Mouse (Mus musculus) adrenal gland, postnatal 10 days (tissue): Measurements from ENCODE around the gene Rcc2. TPM values are rescaled to one million over a fixed set of nuclear protein-coding genes. Genes with fewer than 3 reads are reported as not detected.

Source experiments
- DNase-seq: peaks from one replicate; pipeline ENCODE4 v3.0.0; 2021; ENCODE audit warnings: mixed read lengths
- microRNA-seq: library from miRNA; unstranded; fragments of <30 nt; microRNA quantifications from one replicate; pipeline ENCODE4 v1.2.0, GENCODE M21; 2021
- total RNA-seq, 2 experiments: library from RNA; stranded (reverse); gene quantifications; 2 replicates each; pipeline ENCODE4 v1.2.3; 2021

Gene Rcc2
- total RNA-seq, 2 experiments from 2014 or later, result 69.2 to 74.3 TPM

- DNase-seq, result no peak
Observed at GRCm38 (mm10) chr4:140761601-140762000, 61.3 kb downstream of the Rcc2 start.

- DNase-seq, result peak; percentile 71
Observed at GRCm38 (mm10) chr4:140763158-140763557, 62.8 kb downstream of the Rcc2 start.

GRCm38 (mm10) chr4:140765936-140766335 lies 65.6 kb downstream of the Rcc2 start:
- no peak for DNase-seq

GRCm38 (mm10) chr4:140768973-140769372 lies 68.6 kb downstream of the Rcc2 start:
- DNase-seq, result no peak

- DNase-seq, result peak; percentile 67
Observed at GRCm38 (mm10) chr4:140770433-140770832, 70.1 kb downstream of the Rcc2 start.

- DNase-seq, result no peak
Observed at GRCm38 (mm10) chr4:140771091-140771490, 70.8 kb downstream of the Rcc2 start.

Small RNA genes lying within 50 kb of the gene (microRNA-seq; reads per million reads assigned to microRNA genes)
- gene Gm23045 (not detected), gene Gm25951 (not detected)

Other genes with a start within 250 kb of the Rcc2 start
- 10 to 100 TPM; 17.5 to 25.7 TPM for gene Arhgef10l, start 34.5 kb upstream of the Rcc2 start, total RNA-seq
- gene Padi6, start 42.1 kb downstream of the Rcc2 start, total RNA-seq, result under 1 TPM in 1 of 2 experiments, not detected in 1; 0.55 TPM
- 1 to 10 TPM; 1.1 to 1.2 TPM for gene Padi4, start 73.7 kb downstream of the Rcc2 start, total RNA-seq
- under 1 TPM in 1 of 2 experiments, not detected in 1; 0.24 TPM for gene Padi3, start 110.1 kb downstream of the Rcc2 start, total RNA-seq
- not detected for gene Padi1, start 145.2 kb downstream of the Rcc2 start, total RNA-seq
- 1 to 10 TPM; 2.4 to 5.5 TPM for gene Padi2, start 205.8 kb downstream of the Rcc2 start, total RNA-seq